Mouse (Mus musculus) limb, embryonic 14.5 days (tissue): ENCODE measurements around the gene Eif2ak4. TPM values are rescaled to one million over a fixed set of nuclear protein-coding genes. Genes with fewer than 3 reads are reported as not detected.

Experiments used
- ATAC-seq: fragments of 200-750 bp; cut with Nextera tagmentation; 2 replicates; pipeline ENCODE4 v1.8.0; 2017; ENCODE audit warnings: low read depth, moderate number of reproducible peaks, moderate TSS enrichment; ENCODE audit not compliant: low FRiP score
- DNase-seq: peaks from one replicate; pipeline ENCODE4 v3.0.0-alpha.2; 2015; ENCODE audit warnings: low spot score
- H3K27ac ChIP-seq: fragments of 300-500 bp; sonication (generic); replicated peaks from 2 replicates; pipeline ENCODE4 v1.5.1; 2014; ENCODE audit warnings: low read depth, mild to moderate bottlenecking, low read length, moderate library complexity, mixed read lengths
- H3K27me3 ChIP-seq: fragments of 300-500 bp; sonication (generic); 2 replicates; pipeline ENCODE4 v1.6.1; 2014; ENCODE audit warnings: low read length, mixed read lengths; ENCODE audit not compliant: control insufficient read depth, insufficient read depth
- H3K36me3 ChIP-seq: fragments of 300-500 bp; sonication (generic); 2 replicates; pipeline ENCODE4 v1.6.1; 2014; ENCODE audit warnings: mild to moderate bottlenecking, low read length, moderate library complexity, mixed read lengths; ENCODE audit not compliant: control insufficient read depth, insufficient read depth
- H3K4me1 ChIP-seq: fragments of 300-500 bp; sonication (generic); 2 replicates; pipeline ENCODE4 v1.6.1; 2014; ENCODE audit warnings: antibody characterized with exemption, low read length, mixed read lengths; ENCODE audit not compliant: control insufficient read depth, insufficient read depth
- H3K4me2 ChIP-seq: fragments of 300-500 bp; sonication (generic); replicated peaks from 2 replicates; pipeline ENCODE4 v1.6.1; 2014; ENCODE audit warnings: low read depth, mild to moderate bottlenecking, low read length, moderate library complexity; ENCODE audit not compliant: severe bottlenecking
- H3K4me3 ChIP-seq: fragments of 300-500 bp; sonication (generic); replicated peaks from 2 replicates; pipeline ENCODE4 v1.5.1; 2014; ENCODE audit warnings: low read length
- H3K9ac ChIP-seq: fragments of 300-500 bp; sonication (generic); 2 replicates; pipeline ENCODE4 v1.6.1; 2014; ENCODE audit warnings: mild to moderate bottlenecking, low read depth, low read length, moderate library complexity; ENCODE audit not compliant: severe bottlenecking
- H3K9me3 ChIP-seq: fragments of 300-500 bp; sonication (generic); 2 replicates; pipeline ENCODE4 v1.6.1; 2016; ENCODE audit warnings: low read length; ENCODE audit not compliant: control insufficient read depth
- POLR2A ChIP-seq: fragments of 200-500 bp; IDR thresholded peaks from 2 replicates; pipeline ENCODE4 v1.8.0; 2012; ENCODE audit warnings: inconsistent platforms, mild to moderate bottlenecking, moderate library complexity, borderline replicate concordance; ENCODE audit not compliant: insufficient read depth, insufficient read length; ENCODE audit errors: extremely low read depth
- WGBS: fragments of 180-500 bp; shearing (Covaris S2); extraction: QIAGEN DNeasy Blood & Tissue Kit; methylation state at CpG from one replicate; pipeline ENCODE4 v1.1.7; 2014; 5-methylcytosine and 5-hydroxymethylcytosine counted together
- polyA plus RNA-seq, 2 experiments: library from polyadenylated mRNA; depleted of rRNA in 1 of 2; stranded (reverse) in 1 of 2; unstranded in 1 of 2; fragments of >200 nt; fragmentation: Nextera tagmentation in 1 of 2; extraction: Ambion mirVana in 1 of 2; gene quantifications; 2 replicates each; pipeline versions ENCODE4 v1.2.1 to v1.2.3; 2012 to 2014

Gene Eif2ak4
- 24.1 and 25.2 TPM in 2 replicates for polyA plus RNA-seq (2012; rRNA removed)
- polyA plus RNA-seq (2014; fragmentation: Nextera tagmentation; extraction: Ambion mirVana) = 12.1 and 12.7 TPM in 2 replicates

- TF ChIP-seq POLR2A = peak; percentile 86; the same call in 1 of the 2 replicates
- DNase-seq = peak; percentile 98
- peak within 1 kb of the TSS; percentile 79 for H3K4me2 ChIP-seq
- under 1% methylated on average over 59 of the region's 61 CpGs for WGBS
- H3K9ac ChIP-seq = peak within 1 kb of the TSS; percentile 89
- no peaks in the 10 kb centered on the region for H3K9me3 ChIP-seq
- no peaks in the 10 kb centered on the region for H3K36me3 ChIP-seq
- peak within 1 kb of the TSS; percentile 94 for H3K27ac ChIP-seq
- peak; percentile 99 for ATAC-seq
- peak within 1 kb of the TSS; percentile 78 for H3K4me3 ChIP-seq
- 0 out of 2 replicates have a peak, but pooled peaks cover 5% of the 10 kb centered on the region for H3K4me1 ChIP-seq
- no peaks in the 10 kb centered on the region for H3K27me3 ChIP-seq
Measured at GRCm38 (mm10) chr2:118388341-118389335, at the start of gene Eif2ak4. Gene Eif2ak4, plus strand, starts transcription at chr2:118388618.

GRCm38 (mm10) chr2:118341295-118341694, 47.1 kb upstream of the Eif2ak4 start:
- no peak for TF ChIP-seq POLR2A
- H3K9ac ChIP-seq = no peak overlapping the region
- H3K36me3 ChIP-seq = no peaks in the 10 kb centered on the region
- H3K4me1 ChIP-seq = peaks cover 2% of the 10 kb centered on the region; the same call in 1 of the 2 replicates
- no peak for DNase-seq
- no peak overlapping the region for H3K27ac ChIP-seq
- 59% methylated on average over 7 of the region's 7 CpGs for WGBS
- ATAC-seq = no peak
- no peak overlapping the region for H3K4me2 ChIP-seq
- no peaks in the 10 kb centered on the region for H3K27me3 ChIP-seq
- H3K9me3 ChIP-seq = no peaks in the 10 kb centered on the region
- H3K4me3 ChIP-seq = no peak overlapping the region

- DNase-seq (no peak), ATAC-seq (no peak)
- H3K9me3 ChIP-seq = no peaks in the 10 kb centered on the region
- no peaks in the 10 kb centered on the region for H3K27me3 ChIP-seq
- H3K9ac ChIP-seq = no peak overlapping the region
- WGBS = 60% methylated on average over 3 of the region's 3 CpGs
- H3K36me3 ChIP-seq = no peaks in the 10 kb centered on the region
- H3K27ac ChIP-seq = no peak overlapping the region
- no peak overlapping the region for H3K4me2 ChIP-seq
- no peak overlapping the region for H3K4me3 ChIP-seq
- no peak for TF ChIP-seq POLR2A
- H3K4me1 ChIP-seq = peaks cover 2% of the 10 kb centered on the region; the same call in 1 of the 2 replicates
Measured at GRCm38 (mm10) chr2:118343897-118344296, 44.5 kb upstream of the Eif2ak4 start.

- H3K27me3 ChIP-seq = no peaks in the 10 kb centered on the region
- no peaks in the 10 kb centered on the region for H3K9me3 ChIP-seq
- no peaks in the 10 kb centered on the region for H3K36me3 ChIP-seq
- no peak overlapping the region for H3K27ac ChIP-seq
- H3K4me3 ChIP-seq = no peak overlapping the region
- 35% methylated on average over 1 of the region's 1 CpGs for WGBS
- no peak for TF ChIP-seq POLR2A
- H3K4me2 ChIP-seq = no peak overlapping the region
- no peak overlapping the region for H3K9ac ChIP-seq
- H3K4me1 ChIP-seq = no peaks in the 10 kb centered on the region
- no peak for ATAC-seq
- DNase-seq = no peak
Measured at GRCm38 (mm10) chr2:118345535-118345934, 42.9 kb upstream of the Eif2ak4 start.

DNA sequence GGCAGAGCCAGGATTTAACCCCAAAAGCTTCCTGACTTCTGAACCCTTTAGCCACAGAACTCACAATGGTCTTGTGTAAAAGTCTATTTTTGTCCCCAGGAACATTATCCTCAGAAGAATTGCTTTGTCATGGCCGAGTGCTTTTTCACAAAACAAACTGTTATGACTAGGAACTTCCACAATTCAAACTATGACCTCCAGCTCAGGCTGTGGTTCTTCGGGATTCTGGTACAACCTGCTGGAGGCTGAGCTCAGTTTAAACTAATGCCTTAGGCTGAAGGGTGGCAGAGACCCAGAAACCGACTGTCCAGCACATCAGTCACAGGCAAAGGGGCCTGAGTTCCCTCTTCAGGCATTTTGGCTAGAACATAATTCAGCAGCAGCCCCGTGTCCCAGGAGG, 34.9 kb upstream of the Eif2ak4 start:
- WGBS = 65% methylated on average over 4 of the region's 4 CpGs
- no peak for TF ChIP-seq POLR2A
- no peak for DNase-seq
- H3K4me1 ChIP-seq = 0 out of 2 replicates have a peak, but pooled peaks cover 2% of the 10 kb centered on the region
- no peaks in the 10 kb centered on the region for H3K36me3 ChIP-seq
- H3K9ac ChIP-seq = no peak overlapping the region
- H3K9me3 ChIP-seq = no peaks in the 10 kb centered on the region
- H3K27me3 ChIP-seq = no peaks in the 10 kb centered on the region
- no peak for ATAC-seq
- H3K27ac ChIP-seq = no peak overlapping the region
- no peak overlapping the region for H3K4me3 ChIP-seq
- H3K4me2 ChIP-seq = no peak overlapping the region
